Mouse (Mus musculus) retina, postnatal 1 day (tissue): ENCODE data around the gene Tmem232.
"Not testable (repeated sequence)": the region's sequence is repeated elsewhere in the genome, so short reads cannot be mapped to it uniquely, and the experiment has no call there.

Experiments
- DNase-seq: peaks from one replicate; pipeline ENCODE4 v3.0.0-alpha.2; 2012

The Tmem232 gene

GRCm38 (mm10) chr17:65527529-65527928, 13.1 kb downstream of the Tmem232 start:
- DNase-seq = peak; percentile 22

- no peak for DNase-seq
These were observed 27.1 kb downstream of the Tmem232 start for GRCm38 (mm10) chr17:65513517-65513916.

GRCm38 (mm10) chr17:65484654-65485053, 55.9 kb downstream of the Tmem232 start:
- DNase-seq = no peak

DNA sequence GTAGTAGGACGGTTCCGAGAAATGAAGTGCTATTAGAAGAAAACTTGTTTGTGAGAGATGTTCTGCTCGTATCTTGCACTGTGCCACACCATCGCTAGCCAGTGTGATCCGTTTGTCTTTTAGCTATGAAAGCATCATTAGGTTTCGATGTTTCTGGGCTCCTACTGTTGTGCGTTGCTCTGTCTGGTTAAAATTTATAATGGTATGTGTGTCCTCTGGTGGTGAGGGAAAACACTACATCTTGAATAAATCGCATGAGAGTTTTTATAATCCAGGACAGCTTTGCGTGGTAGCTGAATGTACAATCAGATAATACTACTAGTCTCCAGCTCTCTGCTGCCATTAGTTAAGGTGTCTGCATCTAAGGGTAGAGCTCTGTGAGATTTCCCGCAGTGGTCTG, 63.8 kb downstream of the Tmem232 start:
- DNase-seq = no peak

- DNase-seq = no peak
These were observed 89.8 kb downstream of the Tmem232 start for GRCm38 (mm10) chr17:65450818-65451217.

DNA sequence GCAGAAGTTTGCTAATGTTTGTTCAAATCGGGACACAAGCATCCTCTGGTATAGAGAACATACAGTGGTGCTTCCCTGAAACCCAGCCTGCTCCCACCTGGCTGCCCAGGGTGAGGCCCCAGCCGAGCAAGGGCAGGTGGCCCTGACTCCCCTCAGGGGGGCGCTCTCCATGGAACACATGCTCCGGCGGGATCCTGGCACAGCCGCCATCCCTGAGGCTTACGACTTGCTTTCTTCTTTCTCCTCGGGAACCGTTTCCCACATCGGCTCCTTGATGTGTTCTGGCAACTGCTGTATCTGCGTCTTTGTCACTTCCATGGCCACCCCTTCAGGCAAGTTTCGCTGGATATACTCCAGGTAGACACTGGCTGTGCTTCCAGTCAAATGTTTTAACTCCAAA, 102.7 kb downstream of the Tmem232 start:
- not testable (repeated sequence) for DNase-seq

DNA sequence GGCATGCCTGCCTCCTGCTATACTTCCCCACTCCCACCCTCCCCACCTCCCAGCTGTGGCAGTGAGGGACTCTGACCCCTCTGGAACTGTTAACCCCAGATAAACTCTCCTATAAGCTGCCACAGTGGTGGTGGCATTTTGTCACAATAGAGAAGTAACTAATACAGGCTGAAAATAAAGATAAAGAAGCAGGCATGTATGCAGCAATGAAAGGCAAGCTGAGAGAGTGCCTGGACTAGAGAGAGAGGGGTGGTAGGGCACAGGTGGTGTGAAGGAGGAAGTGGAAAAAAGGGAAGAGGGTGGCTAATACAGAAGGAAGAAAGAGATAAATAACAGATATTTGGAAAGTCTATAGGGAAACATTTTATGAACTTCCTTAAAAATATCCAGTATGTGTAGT, 121.5 kb downstream of the Tmem232 start:
- DNase-seq = no peak

GRCm38 (mm10) chr17:65405309-65405708, 135.3 kb downstream of the Tmem232 start:
- DNase-seq = peak; percentile 3

- DNase-seq = no peak
These were observed 139.7 kb downstream of the Tmem232 start for GRCm38 (mm10) chr17:65400914-65401313.

DNA sequence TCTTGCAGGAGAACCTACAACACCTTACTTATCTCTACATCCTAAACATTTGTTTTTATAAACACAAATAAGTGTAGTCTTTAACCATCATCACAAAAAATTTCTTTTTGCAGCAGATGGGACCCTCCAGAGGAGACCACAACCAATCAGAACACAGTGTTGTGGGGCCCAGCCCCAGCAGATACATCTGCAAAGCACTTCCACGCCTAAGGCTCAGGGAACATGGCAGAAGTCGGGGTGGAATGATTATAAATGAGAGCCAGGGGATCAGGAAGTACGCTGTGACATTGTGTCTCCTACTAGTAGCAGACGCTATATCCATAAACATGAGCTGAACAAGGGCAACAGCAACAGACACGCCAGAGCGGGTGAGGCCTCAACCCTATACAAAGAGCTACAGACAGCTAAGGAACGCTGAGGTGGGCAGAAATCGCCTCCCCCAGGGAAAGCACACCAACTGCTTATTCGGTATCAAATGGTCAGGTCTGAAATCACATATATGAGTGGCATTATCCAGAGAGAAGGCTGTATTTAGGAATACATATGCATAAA, 156.1 kb downstream of the Tmem232 start:
- DNase-seq = no peak

DNA sequence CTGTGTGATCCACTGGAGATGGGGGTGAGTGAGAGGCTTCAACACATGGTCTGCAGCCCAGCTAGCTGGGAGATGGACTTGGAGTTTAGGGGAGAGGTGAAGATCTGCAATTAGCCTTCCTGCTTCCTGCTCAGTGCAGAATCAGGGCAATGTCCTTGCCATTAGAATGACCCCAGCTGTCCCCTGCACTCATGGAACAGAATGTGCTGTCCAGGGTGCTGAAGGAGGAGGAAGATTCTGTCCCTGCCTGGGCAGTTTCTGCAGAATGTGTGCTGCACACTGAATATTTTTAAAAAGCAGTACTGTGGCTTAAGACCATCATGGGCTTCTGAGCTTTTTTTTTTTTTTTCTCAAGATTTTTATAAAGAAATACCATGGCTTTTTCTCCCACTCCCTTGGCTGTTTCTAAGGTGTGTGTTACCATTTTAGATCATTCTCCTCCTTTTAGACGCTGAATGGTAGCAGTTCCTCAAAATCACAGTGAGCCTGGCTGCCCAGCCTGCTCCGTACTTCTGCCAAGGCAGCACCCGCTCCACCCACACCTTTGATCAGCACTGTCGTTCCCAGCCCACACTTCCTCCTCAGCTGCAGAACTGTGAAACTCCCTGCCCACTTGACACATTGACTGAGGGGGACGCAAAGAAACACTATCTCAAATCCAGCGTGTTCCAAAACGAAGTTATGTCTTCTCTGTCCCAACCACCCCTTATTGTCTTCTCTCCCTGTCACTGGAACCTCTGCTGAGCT, 170.4 kb downstream of the Tmem232 start:
- peak; percentile 72 for DNase-seq

DNA sequence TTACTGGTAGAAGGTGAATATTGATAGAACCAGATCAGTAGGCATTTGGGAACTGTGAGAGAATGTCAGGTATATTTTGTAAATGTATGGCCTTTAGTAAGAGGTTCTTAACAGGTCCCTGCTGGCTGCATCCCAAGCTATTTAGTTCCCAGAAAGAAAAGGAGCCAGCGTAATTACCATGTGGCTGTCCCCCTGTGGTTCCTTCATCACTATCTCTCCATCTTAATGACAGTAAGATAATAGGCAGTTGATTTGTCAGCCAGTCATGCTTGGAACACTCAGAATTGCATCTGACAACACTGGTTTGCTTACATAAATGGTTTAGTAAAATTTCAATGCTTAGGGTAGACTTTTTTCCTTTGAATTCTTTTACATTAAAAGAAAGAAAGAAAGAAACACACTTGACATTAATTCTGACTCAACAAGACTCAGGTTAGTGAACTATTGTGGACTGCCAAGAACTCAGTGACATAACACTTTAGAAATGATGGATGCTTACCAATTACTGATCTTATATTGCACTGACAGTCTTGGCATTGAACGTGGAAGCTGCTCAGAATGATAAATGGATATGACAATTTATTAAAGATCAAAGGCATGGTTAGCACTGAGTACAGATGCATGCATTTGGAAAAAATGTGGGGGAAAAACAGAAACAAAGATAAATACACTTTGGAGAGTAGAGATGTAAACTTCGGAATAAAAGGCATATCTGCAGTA, 174.9 kb downstream of the Tmem232 start:
- DNase-seq = peak; percentile 1

GRCm38 (mm10) chr17:65351836-65352235, 188.7 kb downstream of the Tmem232 start:
- no peak for DNase-seq

DNA sequence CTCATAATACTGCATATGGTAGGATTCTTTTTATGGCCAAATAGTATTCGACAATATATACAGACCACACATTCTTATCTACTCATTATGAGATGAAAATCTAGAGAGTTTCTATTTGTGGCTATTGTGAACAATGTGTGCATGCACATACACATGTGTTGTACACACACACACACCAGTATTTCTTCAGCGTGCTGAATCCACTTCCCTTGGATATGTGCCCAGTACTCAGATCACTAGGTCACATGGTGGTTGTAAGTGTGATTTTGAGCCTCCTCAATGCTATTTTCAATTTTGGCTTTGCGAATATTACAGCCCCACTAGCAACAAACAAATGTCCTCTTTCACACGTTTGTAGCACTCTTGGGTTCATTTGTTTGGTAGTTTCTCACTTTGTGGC, 200.6 kb downstream of the Tmem232 start:
- DNase-seq = no peak

DNA sequence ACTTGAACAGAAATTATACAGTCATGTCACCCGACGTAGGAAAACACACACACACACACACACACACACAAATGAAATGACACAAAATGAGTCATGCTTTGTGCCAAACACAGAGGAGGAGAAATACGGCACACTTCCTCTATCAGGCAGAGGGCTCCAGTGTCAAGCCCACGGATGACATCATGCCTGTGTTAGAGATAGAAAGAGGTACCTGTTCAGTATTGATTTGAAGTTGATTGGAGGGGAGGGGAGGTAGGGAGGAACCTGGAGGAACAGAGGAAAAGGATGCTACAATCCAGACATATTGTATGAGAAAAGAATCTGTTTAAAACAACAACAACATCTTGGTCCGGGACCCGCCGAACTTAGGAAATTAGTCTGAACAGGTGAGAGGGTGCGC, 209.8 kb downstream of the Tmem232 start:
- no peak for DNase-seq

DNA sequence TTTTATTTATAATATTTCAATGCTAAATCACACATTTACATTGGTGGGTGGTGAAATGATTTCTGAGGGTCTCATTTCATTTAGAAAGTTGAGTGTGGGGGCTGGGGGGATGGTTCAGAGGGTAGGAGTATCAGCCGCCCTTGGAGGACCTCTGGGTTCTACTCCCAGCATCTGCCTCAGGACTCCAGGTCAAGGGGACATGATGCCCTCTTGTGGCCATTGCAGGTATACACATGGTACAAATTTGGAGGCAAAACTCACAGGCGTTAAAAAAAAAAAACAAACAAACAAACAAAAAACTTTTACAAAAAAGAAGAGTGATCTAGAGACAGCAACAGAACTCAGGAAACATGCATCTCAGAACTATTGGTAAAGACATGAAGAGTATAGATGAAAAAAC, 215.3 kb downstream of the Tmem232 start:
- DNase-seq = peak; percentile 64

- DNase-seq = no peak
These were observed 220.0 kb downstream of the Tmem232 start for GRCm38 (mm10) chr17:65320623-65321022.

- DNase-seq = no peak
These were observed 240.6 kb downstream of the Tmem232 start for GRCm38 (mm10) chr17:65299946-65300345.

GRCm38 (mm10) chr17:65297831-65298230, 242.8 kb downstream of the Tmem232 start:
- DNase-seq = no peak

DNA sequence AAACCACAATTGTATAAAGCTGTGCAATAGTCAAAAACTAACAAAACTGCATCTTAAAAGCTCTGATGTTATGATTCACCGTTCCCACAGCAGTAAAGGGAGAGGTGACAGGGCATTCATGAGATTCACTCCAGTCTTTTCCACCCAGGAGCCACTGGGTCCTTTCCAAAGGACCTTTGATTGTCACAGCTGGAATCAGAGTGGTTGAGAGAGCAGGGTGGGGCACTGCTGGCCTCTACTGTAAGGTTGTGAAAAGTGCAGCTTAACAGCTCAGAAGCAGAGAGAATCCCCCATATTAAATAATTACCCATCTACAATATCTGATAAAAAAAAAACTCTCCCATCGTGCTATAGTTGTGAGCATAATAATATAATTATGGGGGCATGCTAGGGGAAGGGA, 288.4 kb downstream of the Tmem232 start:
- DNase-seq = peak; percentile 24

- no peak for DNase-seq
These were observed 290.3 kb downstream of the Tmem232 start for GRCm38 (mm10) chr17:65250261-65250660.

GRCm38 (mm10) chr17:65243716-65244115, 296.9 kb downstream of the Tmem232 start:
- DNase-seq = peak; percentile 45

DNA sequence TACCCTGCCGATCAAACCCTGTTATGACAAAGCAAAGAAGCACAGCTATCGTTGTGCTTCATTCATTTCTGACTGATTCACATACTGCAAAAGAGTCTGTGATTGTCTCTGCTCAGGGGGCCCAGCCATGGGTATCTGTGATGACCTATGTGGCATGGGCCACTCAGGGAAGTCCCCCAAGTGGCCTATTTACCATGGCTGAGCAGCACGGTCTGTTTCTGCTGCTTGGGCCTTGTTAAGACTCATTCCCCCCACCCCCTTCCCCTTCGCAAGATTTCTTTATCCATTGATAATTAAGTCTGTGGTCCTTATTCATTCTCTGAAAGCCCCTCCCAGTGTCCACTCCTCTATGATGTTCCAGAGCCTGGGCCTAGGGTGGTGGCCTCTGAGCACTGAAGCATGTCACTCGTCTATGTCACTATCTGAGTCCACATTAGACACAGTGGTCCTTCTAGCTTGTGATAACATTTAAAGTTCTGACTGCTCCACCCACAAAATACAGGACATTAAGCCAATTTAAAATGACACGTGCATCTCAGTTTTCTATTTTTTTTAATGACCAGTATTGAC, 315.1 kb downstream of the Tmem232 start:
- DNase-seq = peak; percentile 43

DNA sequence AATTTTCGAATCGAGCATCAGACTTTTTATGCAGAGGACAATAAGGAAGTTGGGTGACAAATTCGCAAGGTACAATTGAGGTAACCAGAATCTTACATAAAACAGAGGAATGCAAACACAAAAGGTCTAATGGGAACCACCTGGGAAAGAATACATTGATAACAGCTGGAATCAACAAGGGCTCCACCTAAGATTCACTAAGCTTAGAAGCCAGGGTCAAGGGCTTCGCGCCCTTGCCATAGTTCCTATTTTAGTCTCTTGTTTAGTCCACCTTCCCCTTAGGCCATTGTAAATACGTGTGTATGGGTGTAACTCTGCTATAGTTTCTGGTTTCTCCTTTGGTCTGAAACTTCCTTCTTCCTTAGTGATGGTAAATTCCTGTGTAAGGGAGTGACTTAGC, 318.9 kb downstream of the Tmem232 start:
- not testable (repeated sequence) for DNase-seq
